Mouse (Mus musculus) ES-Bruce4 (cell line): ENCODE results near the gene Ascl2.

Experiments used
- CTCF ChIP-seq: IDR thresholded peaks from one replicate; pipeline ENCODE4 v1.8.1; 2011; ENCODE audit warnings: low read depth, low read length
- POLR2A ChIP-seq: IDR thresholded peaks from one replicate; pipeline ENCODE4 v1.8.1; 2011; ENCODE audit warnings: low read length; ENCODE audit not compliant: insufficient read depth

DNA sequence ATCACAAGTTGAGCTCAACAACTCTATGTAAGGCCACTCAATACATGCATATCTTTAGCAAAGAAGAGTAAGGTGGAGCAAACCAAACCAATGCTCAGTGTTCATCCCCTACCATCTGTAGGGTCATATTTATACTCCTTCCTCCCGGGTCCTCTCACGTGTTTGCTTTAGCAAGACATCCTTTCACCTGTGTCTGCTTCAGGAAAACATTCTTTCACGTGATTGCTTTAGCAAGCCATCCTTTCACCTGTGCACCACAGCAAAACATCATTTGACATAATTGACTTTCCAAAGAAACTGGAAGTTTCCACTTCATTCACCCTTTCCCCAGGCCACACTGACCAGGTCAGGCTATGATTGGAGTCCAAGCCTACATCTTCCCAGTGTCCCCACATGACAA is 38.0 kb downstream of the Ascl2 start, which contains the start of gene Th:
- no peak for TF ChIP-seq POLR2A
- no peak for TF ChIP-seq CTCF
